Mouse (Mus musculus): ENCODE measurements around the gene Ints6l.

The Ints6l gene

DNA sequence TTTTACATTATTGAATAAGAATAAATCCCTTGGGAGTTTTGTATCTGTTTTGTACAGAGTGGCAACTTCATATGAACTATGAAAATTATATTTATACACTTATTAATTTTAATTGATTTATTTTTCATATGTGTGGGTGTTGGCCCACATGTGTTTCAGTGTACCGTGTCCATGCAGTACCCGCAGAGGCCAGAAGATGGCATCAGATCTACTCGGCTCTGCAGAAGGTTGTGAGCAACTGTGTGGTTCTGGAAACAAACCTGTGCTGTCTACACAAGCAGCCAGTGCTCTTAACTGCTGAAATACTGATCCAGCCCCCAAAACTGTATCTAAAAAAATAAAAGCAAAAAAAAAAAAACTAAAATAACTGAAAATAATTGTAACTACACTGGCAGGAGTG is 76.6 kb downstream of the Ints6l start:
- DNase-seq: peak; percentile 78 to 82

DNA sequence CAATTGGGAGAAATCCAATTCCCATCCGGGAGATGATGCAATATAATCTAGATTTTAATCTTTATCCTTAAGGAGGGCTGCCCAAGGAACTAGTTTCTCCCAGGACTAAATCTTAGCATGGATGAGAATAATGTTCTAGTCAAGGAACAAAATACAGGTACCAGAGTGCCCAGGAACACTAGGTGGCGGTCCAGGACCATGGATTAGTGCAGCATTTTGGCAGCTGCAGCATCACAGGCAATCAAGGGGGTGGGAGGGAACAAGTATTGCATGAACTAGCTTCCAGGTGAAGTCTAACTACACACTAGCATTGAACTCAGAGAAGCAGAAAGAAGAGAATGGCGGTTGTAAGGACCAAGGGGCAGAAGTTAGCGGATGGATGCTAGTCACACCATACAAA is 82.5 kb downstream of the Ints6l start:
- DNase-seq: peak; percentile 56 to 58

DNA sequence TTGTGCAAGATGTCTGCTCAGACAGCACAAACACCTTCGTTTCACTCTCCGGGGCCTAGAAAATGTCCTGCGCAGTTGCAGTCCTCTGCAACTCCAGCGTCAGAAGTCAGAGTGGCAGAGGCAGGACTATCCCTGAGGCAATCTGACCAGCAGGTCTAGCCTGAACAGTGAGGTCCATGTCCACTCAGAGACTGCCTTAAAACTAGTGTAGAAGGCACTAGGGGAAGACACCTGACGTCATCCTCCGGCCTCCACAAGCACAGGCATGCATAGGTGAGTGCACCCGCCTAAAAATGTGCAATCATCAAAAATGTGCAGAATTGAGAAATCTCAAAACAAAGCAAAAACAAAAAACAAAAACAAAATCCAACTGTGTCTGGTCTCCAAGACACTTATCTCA is 94.8 kb downstream of the Ints6l start, which contains the start of gene Gm648:
TSS of gene Gm648 (minus strand) at position 101 of the 400 bp plus-strand sequence.
- no peak for DNase-seq

DNA sequence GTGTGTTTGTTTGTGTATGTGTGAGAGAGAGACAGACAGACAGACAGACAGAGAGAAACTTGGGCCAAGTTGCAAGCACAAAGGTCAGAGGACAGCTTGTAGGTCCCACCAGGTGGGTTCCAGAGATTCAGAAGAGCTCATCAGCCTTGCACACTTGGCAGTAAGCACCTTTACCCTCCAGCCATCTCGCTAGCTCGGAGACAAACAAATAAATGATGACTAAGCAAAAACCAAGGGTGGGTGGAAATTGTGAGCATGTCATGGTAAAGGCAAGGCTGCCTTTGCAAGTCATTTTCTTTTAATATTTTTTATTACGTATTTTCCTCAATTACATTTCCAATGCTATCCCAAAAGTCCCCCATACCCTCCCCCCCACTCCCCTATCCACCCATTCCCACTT is 98.9 kb downstream of the Ints6l start:
- DNase-seq: no peak

Data from cerebellum, postnatal 10 days (tissue).